Mouse (Mus musculus): Measurements from ENCODE around the gene Slc6a5. TPM values are rescaled to one million over a fixed set of nuclear protein-coding genes. Genes with fewer than 3 reads are reported as not detected.
A peak's percentile ranks its signal among the peaks of the same experiment; 100 is the strongest.

Gene Slc6a5
- 12.5 and 13.0 TPM in 2 replicates for polyA plus RNA-seq (2015; fragmentation: Nextera tagmentation; extraction: Ambion mirVana)

DNA sequence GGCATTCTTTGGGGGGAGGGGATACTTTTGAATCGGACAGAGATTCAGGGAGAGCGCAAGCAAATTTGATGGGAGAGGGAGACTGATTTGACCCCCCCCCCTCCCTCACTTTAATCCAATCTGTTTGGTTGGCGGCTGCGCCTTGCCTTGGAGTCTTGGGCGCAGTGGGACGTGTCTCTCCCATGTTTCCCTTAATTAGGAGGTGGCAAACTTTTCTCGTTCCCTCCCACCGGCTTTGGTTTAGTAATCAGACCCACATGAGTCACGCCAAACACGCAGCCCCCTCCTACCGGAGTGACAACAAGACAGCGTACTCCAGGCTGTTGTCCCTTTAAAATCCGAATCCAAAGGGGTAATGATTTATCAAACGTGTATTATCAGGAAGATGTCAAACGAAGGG lies at the start of gene Slc6a5:
Gene Slc6a5 (plus strand): TSS at position 297 of the 400 bp plus-strand sequence.
- 1% methylated on average over 15 of the region's 15 CpGs for WGBS
- Histone ChIP-seq H3K4me2 (peak within 1 kb of the TSS; percentile 60), H3K4me3 (peak within 1 kb of the TSS; percentile 51), H3K27ac (peak within 1 kb of the TSS; percentile 95), H3K9ac (peak within 1 kb of the TSS; percentile 87), H3K27me3 (peaks cover 94% of the 10 kb centered on the region), H3K9me3 (no peaks in the 10 kb centered on the region), H3K4me1 (replicated peaks) (peaks cover 30% of the 10 kb centered on the region), H3K36me3 (no peaks in the 10 kb centered on the region)
- ATAC-seq (ENCODE audit: low FRiP score) = no peak

DNA sequence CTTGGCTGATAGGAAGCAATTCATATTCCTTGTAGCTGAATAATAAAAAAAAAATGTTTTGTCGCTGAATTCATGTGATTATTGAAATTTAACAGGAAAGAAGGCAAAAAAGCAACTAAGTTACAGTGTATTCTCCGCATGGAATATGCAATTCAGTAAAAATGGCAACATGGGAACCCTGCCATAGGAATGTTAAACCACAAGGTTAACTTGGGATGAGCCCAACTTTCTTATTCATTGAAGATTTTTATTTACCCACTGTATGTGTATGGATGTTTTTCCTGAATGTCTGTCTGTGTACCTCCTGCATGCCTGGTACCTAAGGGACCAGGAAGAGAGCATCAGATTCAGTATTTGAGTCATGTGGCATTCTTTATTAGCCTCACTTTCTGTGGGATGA lies 48.8 kb upstream of the Slc6a5 start:
- H3K9ac ChIP-seq = no peak overlapping the region
- peaks cover 20% of the 10 kb centered on the region for H3K36me3 ChIP-seq
- whole genome bisulfite sequencing = 95% methylated on average over 2 of the region's 2 CpGs
- no peak overlapping the region for H3K4me3 ChIP-seq
- 0 out of 2 replicates have a peak, but pooled peaks cover 6% of the 10 kb centered on the region for H3K4me1 ChIP-seq (replicated peaks)
- no peaks in the 10 kb centered on the region for H3K9me3 ChIP-seq
- ATAC-seq (ENCODE audit: low FRiP score) = no peak
- no peak overlapping the region for H3K4me2 ChIP-seq
- H3K27ac ChIP-seq = no peak overlapping the region
- no peaks in the 10 kb centered on the region for H3K27me3 ChIP-seq

DNA sequence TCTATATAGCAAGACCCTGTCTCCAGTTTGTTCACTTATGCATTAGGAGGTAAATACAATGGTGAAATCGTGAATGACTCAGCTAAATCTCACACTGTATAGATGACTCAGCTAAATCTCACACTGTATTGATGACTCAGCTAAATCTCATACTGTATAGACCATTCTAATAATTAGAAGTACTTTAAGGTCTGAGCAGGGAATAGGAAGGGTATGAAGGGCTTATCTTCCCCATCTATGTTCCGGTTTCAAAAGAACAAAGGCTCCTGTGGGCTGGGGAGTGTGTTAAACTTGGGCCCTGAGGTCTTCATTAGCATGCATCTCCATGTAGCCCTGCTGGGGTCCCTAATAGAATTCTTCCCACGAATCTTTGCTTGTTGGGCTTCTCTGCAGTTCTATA lies 46.2 kb upstream of the Slc6a5 start:
- H3K27ac ChIP-seq = peak overlapping the region; percentile 20; the same call in 1 of the 2 replicates
- ATAC-seq (ENCODE audit: low FRiP score) = peak; percentile 54; the same call in 1 of the 2 replicates
- H3K4me3 ChIP-seq = no peak overlapping the region
- no peak overlapping the region for H3K4me2 ChIP-seq
- peaks cover 11% of the 10 kb centered on the region for H3K36me3 ChIP-seq
- no peaks in the 10 kb centered on the region for H3K4me1 ChIP-seq (replicated peaks)
- H3K9me3 ChIP-seq = no peaks in the 10 kb centered on the region
- 51% methylated on average over 3 of the region's 3 CpGs for WGBS
- no peaks in the 10 kb centered on the region for H3K27me3 ChIP-seq
- H3K9ac ChIP-seq = no peak overlapping the region

DNA sequence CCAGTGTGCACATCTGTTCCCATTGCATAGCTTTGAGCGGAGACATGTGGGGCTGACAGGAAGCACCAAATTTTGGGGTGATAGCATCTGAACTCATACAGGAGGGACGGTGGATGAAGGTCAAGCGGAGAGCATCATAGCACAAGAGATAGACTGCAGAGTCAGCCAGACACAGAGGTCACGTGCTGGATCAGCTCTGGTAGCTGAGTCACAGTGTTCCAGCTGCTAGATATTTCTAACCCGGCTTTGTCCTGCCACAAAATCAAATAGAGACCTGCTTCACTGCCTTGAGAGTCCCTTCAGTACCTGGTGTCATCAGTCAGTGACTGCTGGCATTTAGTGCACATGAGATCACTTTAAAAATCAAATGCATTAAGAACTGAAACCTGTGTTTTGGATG lies 40.3 kb upstream of the Slc6a5 start:
- H3K4me1 ChIP-seq (replicated peaks) = peaks cover 4% of the 10 kb centered on the region; the same call in 1 of the 2 replicates
- H3K4me2 ChIP-seq = no peak overlapping the region
- H3K9me3 ChIP-seq = no peaks in the 10 kb centered on the region
- peak overlapping the region; percentile 75 for H3K27ac ChIP-seq
- no peak overlapping the region for H3K4me3 ChIP-seq
- no peaks in the 10 kb centered on the region for H3K27me3 ChIP-seq
- no peaks in the 10 kb centered on the region for H3K36me3 ChIP-seq
- no peak overlapping the region for H3K9ac ChIP-seq
- ATAC-seq (ENCODE audit: low FRiP score) = 0 out of 2 replicates have a peak, but pooled peaks have one; percentile 9
- WGBS = 65% methylated on average over 5 of the region's 5 CpGs

DNA sequence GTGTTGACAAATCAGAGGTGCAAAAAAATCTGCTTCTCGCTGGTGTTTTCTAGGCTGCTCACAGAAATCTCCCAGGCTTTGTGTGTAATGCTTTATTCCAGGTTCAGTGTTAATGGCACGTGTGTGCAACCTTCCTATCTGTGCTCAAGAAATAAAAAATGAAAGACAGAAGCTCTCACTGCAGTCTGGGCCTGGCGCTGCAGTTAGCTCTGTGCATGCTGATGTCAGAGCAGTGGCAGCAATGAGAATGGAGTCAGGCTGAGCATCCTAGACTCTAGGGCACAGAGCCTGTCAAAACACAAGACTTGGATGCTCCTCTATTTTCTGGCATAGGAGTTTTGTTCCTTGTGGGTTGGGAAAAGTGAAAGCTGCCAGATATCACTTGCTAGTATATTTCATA lies 39.7 kb upstream of the Slc6a5 start:
- WGBS = 61% methylated on average over 3 of the region's 3 CpGs
- peak; percentile 61 for ATAC-seq (ENCODE audit: low FRiP score)
- Histone ChIP-seq H3K9me3 (no peaks in the 10 kb centered on the region), H3K4me3 (no peak overlapping the region), H3K36me3 (no peaks in the 10 kb centered on the region), H3K27me3 (no peaks in the 10 kb centered on the region), H3K4me2 (no peak overlapping the region), H3K4me1 (replicated peaks) (peaks cover 4% of the 10 kb centered on the region; the same call in 1 of the 2 replicates), H3K9ac (peak overlapping the region; percentile 40; the same call in 1 of the 2 replicates), H3K27ac (peak overlapping the region; percentile 75)

DNA sequence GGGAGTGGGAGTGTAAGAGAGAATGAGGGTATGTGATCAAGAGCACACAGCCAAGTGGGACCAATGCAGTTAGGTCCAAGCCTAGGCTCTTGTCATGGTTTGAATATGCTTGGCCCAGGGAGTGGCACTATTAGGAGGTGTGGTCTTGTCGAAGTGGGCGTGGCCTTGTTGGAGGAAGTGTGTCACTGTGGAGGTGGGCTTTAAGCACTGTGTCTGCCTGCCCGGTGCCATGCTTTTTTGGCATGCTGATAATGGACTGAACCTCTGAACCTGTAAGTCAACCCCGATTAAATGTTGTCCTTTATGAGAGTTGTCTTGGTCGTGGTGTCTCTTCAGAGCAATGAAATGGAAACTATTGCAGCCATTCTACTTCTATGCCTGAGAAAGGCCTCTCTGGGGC lies 32.6 kb upstream of the Slc6a5 start:
- no peak overlapping the region for H3K4me2 ChIP-seq
- H3K27ac ChIP-seq = no peak overlapping the region
- H3K9me3 ChIP-seq = no peaks in the 10 kb centered on the region
- H3K9ac ChIP-seq = no peak overlapping the region
- WGBS = 85% methylated on average over 5 of the region's 5 CpGs
- H3K4me1 ChIP-seq (replicated peaks) = peaks cover 24% of the 10 kb centered on the region
- no peak for ATAC-seq (ENCODE audit: low FRiP score)
- no peaks in the 10 kb centered on the region for H3K36me3 ChIP-seq
- no peaks in the 10 kb centered on the region for H3K27me3 ChIP-seq
- no peak overlapping the region for H3K4me3 ChIP-seq

DNA sequence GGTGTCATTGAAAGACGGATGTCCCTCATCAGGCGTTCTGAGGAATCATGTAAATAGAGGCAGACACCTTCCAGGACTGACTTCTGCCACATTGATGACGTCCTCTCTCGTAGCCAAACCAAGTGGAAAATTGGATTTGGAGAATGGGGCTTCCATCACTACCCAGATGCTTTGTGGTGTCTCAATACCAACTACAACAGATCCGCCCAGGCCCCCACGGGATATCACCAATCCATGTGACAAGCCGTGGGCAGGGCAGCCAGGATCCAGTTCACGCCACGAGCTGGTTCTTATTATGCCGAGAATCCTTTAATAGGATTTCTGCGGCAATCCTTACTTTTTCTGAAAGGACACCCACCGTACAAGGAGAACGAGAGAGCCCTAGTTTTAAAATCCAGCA lies 30.9 kb upstream of the Slc6a5 start:
- Histone ChIP-seq H3K9ac (no peak overlapping the region), H3K9me3 (no peaks in the 10 kb centered on the region), H3K36me3 (no peaks in the 10 kb centered on the region), H3K4me1 (replicated peaks) (peaks cover 34% of the 10 kb centered on the region), H3K4me3 (no peak overlapping the region), H3K27me3 (no peaks in the 10 kb centered on the region), H3K27ac (peak overlapping the region; percentile 79), H3K4me2 (no peak overlapping the region)
- ATAC-seq (ENCODE audit: low FRiP score) = 0 out of 2 replicates have a peak, but pooled peaks have one; percentile 33
- WGBS = 53% methylated on average over 13 of the region's 13 CpGs

DNA sequence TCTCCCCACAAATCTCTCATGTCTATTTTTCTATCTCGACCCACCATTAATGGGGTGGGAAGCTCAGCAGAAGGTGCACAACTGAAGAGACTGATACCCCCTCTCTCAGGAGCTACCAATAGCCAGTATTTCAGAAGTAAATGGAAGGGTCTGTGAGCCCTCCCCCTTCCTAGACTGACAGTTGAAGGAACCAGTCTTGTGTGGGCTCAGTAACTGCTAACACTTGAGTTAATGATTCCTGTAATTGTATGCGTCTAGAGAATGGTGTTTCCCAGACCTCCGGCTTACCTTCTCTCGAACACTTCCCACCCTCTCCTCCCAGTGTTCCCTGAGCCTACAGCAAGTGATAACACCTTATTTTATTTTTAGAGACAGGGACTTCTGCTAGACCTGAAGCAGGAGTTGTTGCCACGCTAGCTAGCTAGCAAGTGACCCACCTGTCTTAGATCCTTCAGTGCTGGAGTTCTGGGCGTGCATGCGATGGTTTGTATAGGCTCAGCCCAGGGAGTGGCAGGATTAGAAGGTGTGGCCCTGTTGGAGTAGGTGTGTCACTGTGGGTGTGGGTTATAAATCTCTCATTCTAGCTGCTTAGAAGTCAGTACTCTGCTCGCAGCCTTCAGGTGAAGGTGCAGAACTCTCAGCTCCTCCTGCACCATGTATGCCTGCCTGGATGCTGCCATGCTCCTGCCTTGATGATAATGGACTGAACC lies 29.8 kb upstream of the Slc6a5 start:
- peak overlapping the region; percentile 79 for H3K27ac ChIP-seq
- no peak overlapping the region for H3K9ac ChIP-seq
- H3K9me3 ChIP-seq = no peaks in the 10 kb centered on the region
- H3K4me2 ChIP-seq = no peak overlapping the region
- no peaks in the 10 kb centered on the region for H3K27me3 ChIP-seq
- peaks cover 34% of the 10 kb centered on the region for H3K4me1 ChIP-seq (replicated peaks)
- H3K4me3 ChIP-seq = no peak overlapping the region
- H3K36me3 ChIP-seq = no peaks in the 10 kb centered on the region
- peak; percentile 34; the same call in 1 of the 2 replicates for ATAC-seq (ENCODE audit: low FRiP score)
- 65% methylated on average over 8 of the region's 8 CpGs for WGBS

DNA sequence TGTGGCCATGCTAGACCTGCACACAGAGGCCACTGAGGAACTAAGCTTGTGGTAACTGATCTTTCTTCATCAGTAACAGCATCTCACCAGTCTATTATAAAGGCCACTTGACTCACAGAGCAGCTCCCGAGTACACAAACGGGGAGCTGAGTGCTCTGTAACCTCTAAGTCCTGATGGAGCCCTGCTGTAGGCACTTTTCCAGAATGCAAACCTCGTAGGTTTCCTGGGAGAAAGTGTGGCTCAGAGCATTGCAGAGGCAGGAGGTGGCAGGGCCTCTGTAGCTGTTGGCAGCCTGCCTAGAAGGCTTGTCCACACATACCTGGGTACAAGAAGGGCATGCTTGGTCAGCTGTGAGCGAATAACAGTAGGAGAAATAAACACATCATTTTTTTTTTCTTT lies 27.7 kb upstream of the Slc6a5 start:
- Histone ChIP-seq H3K27me3 (no peaks in the 10 kb centered on the region), H3K36me3 (no peaks in the 10 kb centered on the region), H3K4me3 (no peak overlapping the region), H3K4me1 (replicated peaks) (peaks cover 34% of the 10 kb centered on the region), H3K9me3 (no peaks in the 10 kb centered on the region), H3K9ac (peak overlapping the region; percentile 43; the same call in 1 of the 2 replicates), H3K27ac (peak overlapping the region; percentile 92), H3K4me2 (peak overlapping the region; percentile 30; the same call in 1 of the 2 replicates)
- ATAC-seq (ENCODE audit: low FRiP score) = no peak
- WGBS = 17% methylated on average over 4 of the region's 4 CpGs

DNA sequence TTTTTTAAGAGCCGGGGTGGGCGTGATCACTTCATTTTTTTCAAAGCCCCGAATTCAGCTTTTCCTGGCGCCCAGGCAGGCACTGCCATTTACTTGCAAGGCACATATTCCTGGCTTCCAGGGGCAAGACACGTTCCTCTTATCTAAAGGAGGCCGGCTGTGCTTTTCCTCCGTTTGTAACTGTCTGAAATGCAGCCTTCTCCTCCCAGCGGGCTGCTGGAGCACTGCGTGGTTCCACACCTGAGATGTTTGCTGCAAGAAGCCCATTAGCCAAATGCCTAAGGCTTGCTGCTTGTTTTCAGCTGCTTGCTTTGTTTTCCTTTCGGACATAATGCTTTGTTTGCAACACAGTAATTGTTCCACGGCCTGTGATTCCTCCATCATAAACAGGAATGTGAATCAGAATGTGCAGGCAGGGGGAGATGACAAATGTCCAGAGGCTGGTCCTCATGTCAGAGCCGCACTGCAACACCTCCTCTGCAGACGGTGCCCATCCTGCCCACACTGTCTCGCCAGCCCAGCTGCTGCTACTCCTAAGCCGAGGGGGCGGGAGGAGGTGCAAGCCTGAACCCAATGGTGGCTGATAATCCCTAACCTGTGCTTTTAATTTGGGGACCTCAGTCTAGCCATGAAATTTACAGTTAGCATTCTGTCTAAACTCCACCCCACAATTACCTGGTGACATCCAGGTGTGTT lies 27.1 kb upstream of the Slc6a5 start:
- peak; percentile 66 for ATAC-seq (ENCODE audit: low FRiP score)
- H3K27me3 ChIP-seq = no peaks in the 10 kb centered on the region
- peak overlapping the region; percentile 43; the same call in 1 of the 2 replicates for H3K9ac ChIP-seq
- H3K36me3 ChIP-seq = no peaks in the 10 kb centered on the region
- H3K4me2 ChIP-seq = peak overlapping the region; percentile 30
- H3K4me3 ChIP-seq = no peak overlapping the region
- peak overlapping the region; percentile 92 for H3K27ac ChIP-seq
- 14% methylated on average over 16 of the region's 16 CpGs for WGBS
- peaks cover 34% of the 10 kb centered on the region for H3K4me1 ChIP-seq (replicated peaks)
- H3K9me3 ChIP-seq = no peaks in the 10 kb centered on the region

DNA sequence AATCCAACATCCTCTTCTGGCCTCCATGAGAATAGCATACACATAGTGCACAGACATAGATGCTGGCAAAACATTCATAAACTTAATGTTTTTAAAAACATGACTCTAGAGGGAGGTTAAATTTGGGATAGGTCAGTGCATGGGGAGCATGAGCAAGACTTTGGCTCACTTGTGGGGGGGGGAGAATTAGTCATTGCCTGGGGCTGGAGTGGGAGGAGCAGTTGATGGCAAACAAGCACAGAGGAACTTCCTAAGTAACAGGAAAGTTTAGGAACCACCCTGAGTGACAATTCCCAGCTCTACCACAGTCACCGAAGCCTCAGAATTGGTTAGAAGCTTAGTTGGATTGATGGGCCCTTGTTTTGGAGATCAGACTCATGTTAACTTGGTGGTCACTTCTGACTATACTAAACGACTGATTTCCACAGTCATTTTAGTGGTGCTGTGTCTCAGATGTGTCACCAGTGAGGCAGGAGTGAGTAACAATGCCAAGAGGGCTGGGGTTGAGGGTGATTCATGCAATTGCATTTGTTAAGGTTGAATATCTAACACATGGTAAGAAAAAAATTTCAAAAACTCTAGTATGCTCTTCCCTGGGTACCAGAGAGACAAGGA lies 22.1 kb upstream of the Slc6a5 start:
- 83% methylated on average over 2 of the region's 2 CpGs for WGBS
- Histone ChIP-seq H3K27me3 (peaks cover 6% of the 10 kb centered on the region; the same call in 1 of the 2 replicates), H3K4me3 (no peak overlapping the region), H3K4me2 (no peak overlapping the region), H3K4me1 (replicated peaks) (peaks cover 4% of the 10 kb centered on the region), H3K36me3 (no peaks in the 10 kb centered on the region), H3K9me3 (no peaks in the 10 kb centered on the region), H3K9ac (no peak overlapping the region), H3K27ac (no peak overlapping the region)
- ATAC-seq (ENCODE audit: low FRiP score) = no peak

DNA sequence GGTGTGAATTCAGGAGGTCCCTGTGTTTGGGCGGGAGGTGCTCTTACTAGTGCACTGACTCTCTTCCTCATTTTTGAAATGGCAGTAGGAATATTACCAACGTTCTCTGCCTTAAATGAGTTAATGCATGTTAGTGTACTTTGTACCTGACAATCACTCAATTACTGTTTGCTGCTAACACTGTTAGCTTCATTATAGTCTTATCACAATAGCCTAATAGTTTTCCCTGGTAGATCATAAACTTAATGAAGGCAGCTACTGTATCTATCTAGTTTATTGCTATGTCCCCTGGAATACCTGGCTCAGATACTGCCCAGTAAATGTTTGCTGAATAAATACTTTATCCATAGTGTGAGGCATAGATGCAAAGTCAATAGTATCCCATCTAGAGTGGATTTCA lies 15.2 kb upstream of the Slc6a5 start:
- Histone ChIP-seq H3K9me3 (no peaks in the 10 kb centered on the region), H3K9ac (no peak overlapping the region), H3K4me2 (no peak overlapping the region), H3K27ac (no peak overlapping the region), H3K36me3 (no peaks in the 10 kb centered on the region), H3K4me1 (replicated peaks) (no peaks in the 10 kb centered on the region), H3K4me3 (no peak overlapping the region), H3K27me3 (peaks cover 7% of the 10 kb centered on the region; the same call in 1 of the 2 replicates)
- 70% methylated on average over 2 of the region's 2 CpGs for WGBS
- ATAC-seq (ENCODE audit: low FRiP score) = no peak

Measured in hindbrain, embryonic 13.5 days (tissue).